Mouse (Mus musculus) C2C12 (cell line): ENCODE data around the gene Mitf.

Source experiments
- CTCF ChIP-seq: IDR thresholded peaks from one replicate; pipeline ENCODE4 v1.5.1; 2011; ENCODE audit not compliant: control insufficient read depth, insufficient read depth, insufficient read length
- FOSL1 ChIP-seq: IDR thresholded peaks from one replicate; pipeline ENCODE4 v1.8.0; 2011; ENCODE audit warnings: mild to moderate bottlenecking, low read length; ENCODE audit not compliant: poor library complexity, insufficient read depth, severe bottlenecking
- MAX ChIP-seq: IDR thresholded peaks from one replicate; pipeline ENCODE4 v1.6.1; 2011; ENCODE audit warnings: mild to moderate bottlenecking, control low read depth
- MYOG ChIP-seq: IDR thresholded peaks from one replicate; pipeline ENCODE4 v1.6.1; 2011; ENCODE audit not compliant: control insufficient read depth, insufficient read length; ENCODE audit errors: extremely low read depth
- USF1 ChIP-seq: IDR thresholded peaks from one replicate; pipeline ENCODE4 v1.6.1; 2011; ENCODE audit warnings: low read depth, mild to moderate bottlenecking, control low read depth, moderate library complexity

DNA sequence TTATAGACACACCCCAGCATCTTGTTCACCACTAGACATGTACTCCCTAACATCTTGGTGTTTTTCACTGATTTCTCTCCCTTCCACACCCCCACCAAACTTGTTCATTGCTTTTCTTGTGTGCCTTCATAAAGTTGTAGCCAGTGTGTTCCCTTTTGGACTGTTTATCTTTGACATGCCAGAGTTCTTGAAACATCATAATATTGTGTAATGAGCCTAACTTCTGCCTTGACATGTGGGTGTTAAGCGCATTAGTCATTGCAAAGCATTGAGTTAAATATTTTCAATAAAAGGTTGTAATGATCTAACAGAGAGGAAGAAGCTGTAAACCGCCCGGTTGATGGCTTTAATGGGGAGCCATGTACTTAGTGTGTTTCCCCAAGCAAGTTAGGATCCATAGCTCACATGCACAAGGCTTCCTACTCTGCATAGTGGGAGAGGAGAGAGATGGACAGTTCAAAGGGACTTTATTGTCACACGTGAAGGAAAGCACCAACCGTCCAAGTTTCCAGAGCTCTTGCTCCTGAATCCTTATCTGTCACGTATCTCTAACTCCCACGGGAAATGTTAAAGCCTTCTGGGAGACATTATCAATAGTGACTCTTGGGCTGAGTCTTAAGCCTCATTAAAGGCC lies 19.9 kb downstream of the Mitf start:
- TF ChIP-seq CTCF (no peak), FOSL1 (no peak), USF1 (no peak), MAX (no peak), MYOG (no peak)
